Mouse (Mus musculus): ENCODE data around the gene Akt1.
A peak's percentile ranks its signal among the peaks of the same experiment; 100 is the strongest.

DNA sequence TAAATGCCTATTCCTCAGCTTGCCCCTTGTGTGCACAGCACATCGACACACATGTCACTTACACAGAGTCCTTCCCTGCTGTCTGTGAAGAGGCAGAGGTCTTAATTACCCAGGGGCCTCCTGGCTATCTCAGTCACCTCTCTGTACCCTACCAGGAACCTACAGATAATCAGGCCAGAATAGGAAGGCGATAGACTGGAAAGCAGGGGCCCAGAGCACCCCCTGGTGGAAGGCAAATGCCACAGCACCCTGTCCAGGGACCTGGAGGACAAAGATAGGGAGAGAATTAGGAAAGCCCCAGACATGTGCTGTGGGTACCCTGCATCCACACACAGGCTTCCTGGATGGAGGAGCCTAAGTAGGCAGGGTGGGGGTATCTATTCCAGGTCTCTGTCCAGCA, 50.9 kb downstream of the Akt1 start:
- TF ChIP-seq CTCF (IDR thresholded peaks at IDR 0.05; ENCODE audit: borderline replicate concordance, extremely low read depth, insufficient read depth, insufficient read length) (peak; percentile 94), POLR2A (IDR thresholded peaks at IDR 0.05; ENCODE audit: borderline replicate concordance, extremely low read depth, insufficient read depth, insufficient read length, poor library complexity, severe bottlenecking) (no peak)

Data from brain, embryonic 14.5 days (tissue).